Mouse (Mus musculus) cortical plate, adult 2 months (tissue): ENCODE measurements around the gene Nosip. TPM values are rescaled to one million over a fixed set of nuclear protein-coding genes. Genes with fewer than 3 reads are reported as not detected.
A peak's percentile ranks its signal among the peaks of the same experiment; 100 is the strongest.
"Not testable (repeated sequence)": the region's sequence is repeated elsewhere in the genome, so short reads cannot be mapped to it uniquely, and the experiment has no call there.

Experiments used
- H3K27ac ChIP-seq: fragments of 200-500 bp; 2 replicates; pipeline ENCODE4 v1.5.1; 2012; ENCODE audit warnings: low read length, control low read depth, inconsistent platforms; ENCODE audit not compliant: insufficient read depth
- H3K4me1 ChIP-seq: fragments of 200-500 bp; 2 replicates; pipeline ENCODE4 v1.6.1; 2011; ENCODE audit warnings: low read length; ENCODE audit not compliant: control insufficient read depth, insufficient read depth
- H3K4me3 ChIP-seq: fragments of 200-500 bp; 2 replicates; pipeline ENCODE4 v1.5.1; 2011; ENCODE audit warnings: mild to moderate bottlenecking, low read length, control low read depth; ENCODE audit not compliant: insufficient read depth
- CTCF ChIP-seq: fragments of 200-500 bp; IDR thresholded peaks from 2 replicates; pipeline ENCODE4 v1.5.1; 2011; ENCODE audit warnings: mild to moderate bottlenecking, control low read depth, low read length; ENCODE audit not compliant: insufficient read depth; ENCODE audit errors: extremely low read depth
- POLR2A ChIP-seq: fragments of 200-500 bp; IDR thresholded peaks from 2 replicates; pipeline ENCODE4 v1.6.1; 2011; ENCODE audit warnings: mild to moderate bottlenecking, low read length, control low read depth; ENCODE audit not compliant: insufficient read depth; ENCODE audit errors: extremely low read depth
- polyA plus RNA-seq: library from polyadenylated mRNA; depleted of rRNA; stranded (reverse); fragments of >200 nt; gene quantifications from 2 replicates; pipeline ENCODE4 v1.2.3, GENCODE M21; 2012; rRNA removed

Gene Nosip
- polyA plus RNA-seq, 1 experiment, result 89.5 TPM

- TF ChIP-seq CTCF, result no peak
- TF ChIP-seq POLR2A, result no peak
- peak overlapping the region; percentile 69; the same call in 1 of the 2 replicates for H3K4me3 ChIP-seq
- H3K27ac ChIP-seq, result 0 out of 2 replicates have a peak overlapping the region, but pooled peaks have one; percentile 10
- H3K4me1 ChIP-seq, result 0 out of 2 replicates have a peak, but pooled peaks cover 2% of the 10 kb centered on the region
Observed at GRCm38 (mm10) chr7:45122561-45123185, 60.4 kb downstream of the Nosip start.

GRCm38 (mm10) chr7:45123186-45123570 lies 60.9 kb downstream of the Nosip start:
- Histone ChIP-seq H3K4me3 (peak overlapping the region; percentile 69), H3K27ac (no peak overlapping the region), H3K4me1 (0 out of 2 replicates have a peak, but pooled peaks cover 2% of the 10 kb centered on the region)
- no peak for TF ChIP-seq POLR2A
- no peak for TF ChIP-seq CTCF

GRCm38 (mm10) chr7:45124224-45125143 lies 62.3 kb downstream of the Nosip start, which contains the start of gene Rps11:
Gene Rps11 (minus strand): TSS chr7:45124439.
- peak; percentile 74 for TF ChIP-seq POLR2A
- no peak for TF ChIP-seq CTCF
- Histone ChIP-seq H3K27ac (peak within 1 kb of the TSS; percentile 17), H3K4me3 (peak within 1 kb of the TSS; percentile 69), H3K4me1 (0 out of 2 replicates have a peak, but pooled peaks cover 2% of the 10 kb centered on the region)

GRCm38 (mm10) chr7:45125144-45125600 lies 62.9 kb downstream of the Nosip start:
- TF ChIP-seq POLR2A (no peak), CTCF (no peak)
- Histone ChIP-seq H3K4me1 (0 out of 2 replicates have a peak, but pooled peaks cover 2% of the 10 kb centered on the region), H3K4me3 (no peak overlapping the region; the same call in 1 of the 2 replicates), H3K27ac (no peak overlapping the region)

- not testable (repeated sequence) for H3K27ac ChIP-seq, H3K4me3 ChIP-seq, H3K4me1 ChIP-seq
Observed at GRCm38 (mm10) chr7:45125649-45126048, 63.4 kb downstream of the Nosip start.

GRCm38 (mm10) chr7:45126147-45126843 lies 64.1 kb downstream of the Nosip start:
- Histone ChIP-seq H3K4me1 (0 out of 2 replicates have a peak, but pooled peaks cover 2% of the 10 kb centered on the region), H3K4me3 (no peak overlapping the region), H3K27ac (no peak overlapping the region)
- TF ChIP-seq CTCF (no peak), POLR2A (no peak)

GRCm38 (mm10) chr7:45126844-45127699 lies 64.8 kb downstream of the Nosip start:
- peak overlapping the region; percentile 78; the same call in 1 of the 2 replicates for H3K4me3 ChIP-seq
- TF ChIP-seq POLR2A (no peak), CTCF (no peak)
- no peak overlapping the region for H3K27ac ChIP-seq
- H3K4me1 ChIP-seq, result 0 out of 2 replicates have a peak, but pooled peaks cover 2% of the 10 kb centered on the region

Other genes starting within 250 kb of the Nosip start
- 28.8 and 29.6 TPM in 2 replicates for gene Nup62, start 246.3 kb upstream of the Nosip start, polyA plus RNA-seq
- gene Il4i1, start 246.0 kb upstream of the Nosip start, polyA plus RNA-seq, result 1.9 and 2.3 TPM in 2 replicates
- 15.9 and 17.5 TPM in 2 replicates for gene Atf5, start 245.8 kb upstream of the Nosip start, polyA plus RNA-seq
- gene Akt1s1, start 213.4 kb upstream of the Nosip start, polyA plus RNA-seq, result 97.5 and 101 TPM in 2 replicates
- gene Tbc1d17, start 213.3 kb upstream of the Nosip start, polyA plus RNA-seq, result 95.0 and 99.8 TPM in 2 replicates
- gene Pnkp, start 205.3 kb upstream of the Nosip start, polyA plus RNA-seq, result 35.6 and 40.8 TPM in 2 replicates
- gene Ptov1, start 192.6 kb upstream of the Nosip start, polyA plus RNA-seq, result 359 and 377 TPM in 2 replicates
- 121 and 129 TPM in 2 replicates for gene Med25, start 169.7 kb upstream of the Nosip start, polyA plus RNA-seq
- 28.6 and 30.7 TPM in 2 replicates for gene Fuz, start 166.3 kb upstream of the Nosip start, polyA plus RNA-seq
- gene Ap2a1, start 132.9 kb upstream of the Nosip start, polyA plus RNA-seq, result 241 and 247 TPM in 2 replicates
- gene Tsks, start 119.2 kb upstream of the Nosip start, polyA plus RNA-seq, result 1.5 and 2.0 TPM in 2 replicates
- gene Cpt1c, start 87.6 kb upstream of the Nosip start, polyA plus RNA-seq, result 154 and 164 TPM in 2 replicates
- gene Prmt1, start 75.9 kb upstream of the Nosip start, polyA plus RNA-seq, result 162 and 169 TPM in 2 replicates
- 82.4 and 87.4 TPM in 2 replicates for gene Irf3, start 64.8 kb upstream of the Nosip start, polyA plus RNA-seq
- 6.0 and 6.2 TPM in 2 replicates for gene Bcl2l12, start 63.7 kb upstream of the Nosip start, polyA plus RNA-seq
- gene Scaf1, start 46.1 kb upstream of the Nosip start, polyA plus RNA-seq, result 126 and 128 TPM in 2 replicates
- gene Rras, start 44.5 kb upstream of the Nosip start, polyA plus RNA-seq, result 34.2 and 38.3 TPM in 2 replicates
- gene Prr12, start 9.5 kb upstream of the Nosip start, polyA plus RNA-seq, result 14.6 and 15.5 TPM in 2 replicates
- gene Prrg2, start 248 bp downstream of the Nosip start, polyA plus RNA-seq, result 21.4 and 23.2 TPM in 2 replicates
- gene Rcn3, start 29.8 kb downstream of the Nosip start, polyA plus RNA-seq, result 12.8 and 13.1 TPM in 2 replicates
- gene Fcgrt, start 41.4 kb downstream of the Nosip start, polyA plus RNA-seq, result 30.7 and 37.0 TPM in 2 replicates
- 361 and 402 TPM in 2 replicates for gene Rps11, start 62.0 kb downstream of the Nosip start, polyA plus RNA-seq
- gene Rpl13a, start 66.3 kb downstream of the Nosip start, polyA plus RNA-seq, result 1,470 and 1,570 TPM in 2 replicates
- 0.08 and 0.32 TPM in 2 replicates for gene Gm45713, start 73.8 kb downstream of the Nosip start, polyA plus RNA-seq
- gene Flt3l, start 74.0 kb downstream of the Nosip start, polyA plus RNA-seq, result 18.4 and 20.8 TPM in 2 replicates
- 59.4 and 60.2 TPM in 2 replicates for gene Pih1d1, start 91.9 kb downstream of the Nosip start, polyA plus RNA-seq
- 8.1 and 10.3 TPM in 2 replicates for gene Aldh16a1, start 92.2 kb downstream of the Nosip start, polyA plus RNA-seq
- gene Slc17a7, start 101.5 kb downstream of the Nosip start, polyA plus RNA-seq, result 1,033 and 1,121 TPM in 2 replicates
- 0.38 and 0.62 TPM in 2 replicates for gene Gfy, start 117.1 kb downstream of the Nosip start, polyA plus RNA-seq
- gene Pth2, start 118.6 kb downstream of the Nosip start, polyA plus RNA-seq, result not detected in 2 replicates
- gene Ccdc155, start 142.5 kb downstream of the Nosip start, polyA plus RNA-seq, result 4.7 and 5.0 TPM in 2 replicates
- gene Dkkl1, start 149.7 kb downstream of the Nosip start, polyA plus RNA-seq, result 41.4 and 47.2 TPM in 2 replicates
- 5.0 and 6.4 TPM in 2 replicates for gene Tead2, start 153.3 kb downstream of the Nosip start, polyA plus RNA-seq
- gene Cd37, start 176.7 kb downstream of the Nosip start, polyA plus RNA-seq, result 10.6 and 11.9 TPM in 2 replicates
- 2.1 TPM in 2 replicates for gene Slc6a16, start 178.7 kb downstream of the Nosip start, polyA plus RNA-seq
- gene Slc6a21, start 215.1 kb downstream of the Nosip start, polyA plus RNA-seq, result 0.08 and 0.30 TPM in 2 replicates